Mouse (Mus musculus): ENCODE measurements around the gene Cpt1b. TPM values are rescaled to one million over a fixed set of nuclear protein-coding genes. Genes with fewer than 3 reads are reported as not detected.

The Cpt1b gene
- total and polyA plus RNA-seq, 3 experiments, result 0.88 to 7.7 (median 2.1) TPM

DNA sequence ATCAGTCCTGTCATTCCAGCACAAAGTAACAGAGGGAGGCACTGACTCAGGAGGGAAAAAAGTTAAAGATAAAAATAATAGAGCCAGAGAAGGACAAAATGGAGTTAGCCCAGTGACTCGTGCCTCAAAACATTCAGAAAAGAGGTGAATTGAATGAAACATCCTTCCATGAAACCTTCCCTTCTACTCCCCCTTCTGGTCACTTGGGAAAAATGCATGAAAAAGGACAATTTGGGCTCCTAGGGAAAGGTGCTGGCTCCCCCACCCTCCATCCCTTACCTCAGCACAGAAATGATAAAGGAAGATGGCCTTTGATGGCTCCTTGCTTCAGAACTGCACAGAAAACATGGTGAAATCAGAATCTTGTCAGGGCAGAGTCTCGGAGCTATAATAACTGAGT lies 42.9 kb upstream of the Cpt1b start:
- TF ChIP-seq CTCF (IDR thresholded peaks at IDR 0.05; ENCODE audit: low read depth, low read length), result 0 out of 2 replicates have a peak, but pooled peaks have one; percentile 11
- TF ChIP-seq GATA1 (IDR thresholded peaks at IDR 0.05; ENCODE audit: borderline replicate concordance, low read length), result no peak
- no peak for DNase-seq (ENCODE audit: low spot score)
- no peaks in the 10 kb centered on the region for H3K4me1 ChIP-seq (ENCODE audit: insufficient read depth, low read depth, low read length)
- no peak for ATAC-seq (ENCODE audit: extremely low read depth, insufficient number of reproducible peaks, low FRiP score, poor library complexity, severe bottlenecking)
- no peak overlapping the region for H3K4me3 ChIP-seq (ENCODE audit: low read depth, low read length)
- 0 out of 2 replicates have a peak, but pooled peaks cover 2% of the 10 kb centered on the region for H3K27me3 ChIP-seq (ENCODE audit: insufficient read depth, low read length)
- no peaks in the 10 kb centered on the region for H3K9me3 ChIP-seq (replicated peaks)
- H3K36me3 ChIP-seq (replicated peaks), result peaks cover 11% of the 10 kb centered on the region

DNA sequence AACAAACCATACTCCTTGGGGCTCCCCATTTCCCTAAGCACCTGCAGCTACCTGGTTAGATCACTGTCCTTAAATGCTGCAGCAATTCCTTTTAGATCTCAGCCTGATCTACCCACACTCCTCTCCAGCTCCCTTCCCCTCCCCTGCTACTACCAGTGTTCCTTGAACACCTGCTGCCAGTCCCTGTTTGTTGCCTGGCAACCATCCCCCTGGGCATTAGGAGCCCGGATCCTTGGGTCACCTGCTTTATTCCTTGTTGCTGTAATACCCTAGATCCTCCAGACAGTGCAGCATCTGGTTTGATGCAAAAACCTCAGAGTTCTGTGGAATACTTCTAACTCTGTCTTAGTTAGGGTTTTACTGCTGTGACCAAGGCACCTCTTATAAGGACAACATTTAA lies 39.4 kb upstream of the Cpt1b start:
- H3K4me1 ChIP-seq (ENCODE audit: insufficient read depth, low read depth, low read length), result no peaks in the 10 kb centered on the region
- no peak overlapping the region for H3K4me3 ChIP-seq (ENCODE audit: low read depth, low read length)
- peaks cover 5% of the 10 kb centered on the region; the same call in 1 of the 2 replicates for H3K27me3 ChIP-seq (ENCODE audit: insufficient read depth, low read length)
- no peak for ATAC-seq (ENCODE audit: extremely low read depth, insufficient number of reproducible peaks, low FRiP score, poor library complexity, severe bottlenecking)
- no peaks in the 10 kb centered on the region for H3K9me3 ChIP-seq (replicated peaks)
- TF ChIP-seq CTCF (IDR thresholded peaks at IDR 0.05; ENCODE audit: low read depth, low read length) (no peak), TAL1 (conservative IDR thresholded peaks at IDR 0.05; ENCODE audit: low read depth, low read length) (no peak), GATA1 (IDR thresholded peaks at IDR 0.05; ENCODE audit: borderline replicate concordance, low read length) (no peak), POLR2AphosphoS5 (IDR thresholded peaks at IDR 0.05; ENCODE audit: insufficient replicate concordance, low read depth, low read length) (no peak), GATA2 (IDR thresholded peaks at IDR 0.05; ENCODE audit: borderline replicate concordance, low read depth, low read length) (no peak)
- DNase-seq (ENCODE audit: low spot score), result no peak
- no peaks in the 10 kb centered on the region for H3K36me3 ChIP-seq (replicated peaks)

DNA sequence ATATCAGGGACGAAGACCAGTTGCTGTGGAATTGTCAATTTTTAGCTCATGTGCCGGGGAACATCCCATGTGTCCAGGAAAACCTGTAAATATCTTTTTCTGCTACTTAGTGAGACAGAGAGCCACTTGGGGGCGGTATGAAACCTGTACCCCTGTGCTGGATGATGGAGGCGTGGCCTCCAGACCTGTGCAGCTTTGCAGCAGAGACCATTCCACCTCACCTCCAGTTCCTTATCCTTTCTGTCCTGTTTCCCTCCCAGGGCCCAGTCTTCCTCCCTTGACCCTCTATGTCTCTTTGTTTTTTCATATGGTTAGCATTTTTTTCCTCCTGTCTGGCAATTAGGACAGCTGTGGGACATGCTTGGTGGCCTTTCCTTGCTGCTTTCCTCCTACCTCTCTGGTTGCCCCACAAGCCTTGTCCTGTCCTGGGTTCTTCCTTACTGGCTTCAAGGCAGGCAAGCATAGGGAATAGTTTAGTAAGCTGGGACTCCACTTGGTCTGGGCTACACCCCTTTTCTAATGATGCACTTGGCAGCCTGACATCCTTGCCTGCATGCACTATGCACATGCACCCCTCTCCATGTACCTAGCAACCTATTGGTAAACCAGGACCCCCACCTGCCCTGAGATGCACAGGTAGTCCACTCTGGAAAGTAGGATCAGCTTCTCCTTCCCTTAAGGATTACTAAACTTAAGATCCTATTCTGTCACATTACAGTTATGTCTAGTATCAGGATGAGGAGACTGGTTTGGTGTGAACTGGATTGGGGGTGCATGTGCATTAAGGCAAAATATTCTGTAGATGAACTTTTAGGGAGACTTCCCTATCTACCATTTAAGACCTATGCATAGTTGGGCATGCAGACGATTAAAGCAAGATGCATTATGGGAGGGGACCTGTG lies 37.9 kb upstream of the Cpt1b start:
- Histone ChIP-seq H3K4me1 (ENCODE audit: insufficient read depth, low read depth, low read length) (no peaks in the 10 kb centered on the region), H3K4me3 (ENCODE audit: low read depth, low read length) (no peak overlapping the region), H3K9me3 (replicated peaks) (no peaks in the 10 kb centered on the region), H3K36me3 (replicated peaks) (no peaks in the 10 kb centered on the region), H3K27me3 (ENCODE audit: insufficient read depth, low read length) (peaks cover 10% of the 10 kb centered on the region; the same call in 1 of the 2 replicates)
- TF ChIP-seq GATA2 (IDR thresholded peaks at IDR 0.05; ENCODE audit: borderline replicate concordance, low read depth, low read length), result no peak
- TF ChIP-seq TAL1 (conservative IDR thresholded peaks at IDR 0.05; ENCODE audit: low read depth, low read length), result no peak
- TF ChIP-seq CTCF (IDR thresholded peaks at IDR 0.05; ENCODE audit: low read depth, low read length), result no peak
- no peak for TF ChIP-seq POLR2AphosphoS5 (IDR thresholded peaks at IDR 0.05; ENCODE audit: insufficient replicate concordance, low read depth, low read length)
- ATAC-seq (ENCODE audit: extremely low read depth, insufficient number of reproducible peaks, low FRiP score, poor library complexity, severe bottlenecking) (no peak), DNase-seq (ENCODE audit: low spot score) (no peak)

DNA sequence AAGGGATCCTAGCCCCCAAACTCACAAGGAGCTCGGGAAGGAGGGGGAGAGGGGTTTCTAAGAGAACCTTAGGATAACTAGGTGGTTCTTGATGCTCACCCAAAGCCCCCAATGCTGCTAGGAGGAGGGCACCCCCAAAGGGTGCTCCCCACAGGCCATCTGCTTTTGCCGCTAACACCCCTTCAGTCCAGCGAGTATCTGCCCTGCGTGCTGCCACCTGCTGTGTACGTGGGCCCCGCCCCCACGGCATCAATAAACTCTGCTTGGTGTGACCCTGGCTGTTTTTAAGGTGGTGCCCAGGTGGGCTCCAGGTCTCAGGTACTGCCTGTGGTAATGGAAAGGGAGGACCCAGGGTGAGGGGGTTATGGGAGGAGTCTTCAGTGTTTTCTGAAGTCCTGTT lies 36.5 kb upstream of the Cpt1b start:
- no peak for DNase-seq (ENCODE audit: low spot score)
- ATAC-seq (ENCODE audit: extremely low read depth, insufficient number of reproducible peaks, low FRiP score, poor library complexity, severe bottlenecking), result no peak
- peaks cover 13% of the 10 kb centered on the region; the same call in 1 of the 2 replicates for H3K27me3 ChIP-seq (ENCODE audit: insufficient read depth, low read length)

DNA sequence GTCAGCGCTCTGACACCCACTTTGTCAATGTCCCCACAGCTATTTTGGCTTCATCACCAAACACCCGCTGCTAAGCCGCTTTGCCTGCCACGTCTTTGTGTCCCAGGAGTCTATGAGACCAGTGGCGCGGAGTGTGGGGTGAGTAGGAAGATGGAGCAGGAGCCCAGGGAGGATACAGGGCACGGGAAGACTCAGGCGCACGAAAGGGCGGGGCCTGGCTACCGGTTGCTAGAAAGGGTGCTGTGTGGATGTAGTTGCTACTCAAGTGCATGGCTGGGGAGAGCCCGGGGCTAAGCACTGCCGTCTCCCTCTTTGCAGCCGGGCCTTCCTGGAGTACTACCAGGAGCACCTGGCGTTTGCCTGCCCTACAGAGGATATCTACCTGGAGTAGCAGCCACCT lies 35.7 kb upstream of the Cpt1b start:
- DNase-seq (ENCODE audit: low spot score) (no peak), ATAC-seq (ENCODE audit: extremely low read depth, insufficient number of reproducible peaks, low FRiP score, poor library complexity, severe bottlenecking) (no peak)
- H3K4me3 ChIP-seq (ENCODE audit: low read depth, low read length), result no peak overlapping the region
- peaks cover 13% of the 10 kb centered on the region; the same call in 1 of the 2 replicates for H3K27me3 ChIP-seq (ENCODE audit: insufficient read depth, low read length)
- no peaks in the 10 kb centered on the region for H3K36me3 ChIP-seq (replicated peaks)
- H3K4me1 ChIP-seq (ENCODE audit: insufficient read depth, low read depth, low read length), result no peaks in the 10 kb centered on the region
- TF ChIP-seq TAL1 (conservative IDR thresholded peaks at IDR 0.05; ENCODE audit: low read depth, low read length) (no peak), CTCF (IDR thresholded peaks at IDR 0.05; ENCODE audit: low read depth, low read length) (no peak), GATA2 (IDR thresholded peaks at IDR 0.05; ENCODE audit: borderline replicate concordance, low read depth, low read length) (no peak), GATA1 (IDR thresholded peaks at IDR 0.05; ENCODE audit: borderline replicate concordance, low read length) (no peak), POLR2AphosphoS5 (IDR thresholded peaks at IDR 0.05; ENCODE audit: insufficient replicate concordance, low read depth, low read length) (no peak)
- H3K9me3 ChIP-seq (replicated peaks), result no peaks in the 10 kb centered on the region

More for the DNA sequence above, 36.5 kb upstream of the Cpt1b start:
- H3K4me1 ChIP-seq (ENCODE audit: insufficient read depth, low read depth, low read length), result no peaks in the 10 kb centered on the region
- no peaks in the 10 kb centered on the region for H3K9me3 ChIP-seq (replicated peaks)
- TF ChIP-seq CTCF (IDR thresholded peaks at IDR 0.05; ENCODE audit: low read depth, low read length), result no peak
- no peak for TF ChIP-seq GATA2 (IDR thresholded peaks at IDR 0.05; ENCODE audit: borderline replicate concordance, low read depth, low read length)
- H3K36me3 ChIP-seq (replicated peaks), result no peaks in the 10 kb centered on the region
- no peak overlapping the region for H3K4me3 ChIP-seq (ENCODE audit: low read depth, low read length)

DNA sequence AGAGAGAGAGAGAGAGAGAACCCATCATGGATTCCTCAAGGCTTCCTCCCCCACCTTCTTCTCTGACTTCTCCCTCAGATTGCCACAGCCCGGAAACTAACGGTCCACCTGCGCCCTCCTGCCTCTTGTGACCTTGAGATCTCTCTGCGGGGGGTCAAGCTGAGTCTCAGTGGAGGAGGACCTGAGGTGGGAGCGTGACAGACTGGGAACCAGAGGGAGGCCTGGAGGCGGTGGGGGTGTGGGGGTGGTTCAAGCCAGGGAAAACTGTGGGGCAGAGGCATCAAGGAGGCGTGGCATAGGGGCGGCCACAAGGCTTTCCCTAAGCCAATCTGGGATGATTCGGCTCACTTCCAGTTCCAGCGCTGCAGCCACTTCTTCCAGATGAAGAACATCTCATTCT lies 34.6 kb upstream of the Cpt1b start:
- TF ChIP-seq TAL1 (conservative IDR thresholded peaks at IDR 0.05; ENCODE audit: low read depth, low read length) (no peak), CTCF (IDR thresholded peaks at IDR 0.05; ENCODE audit: low read depth, low read length) (no peak), GATA2 (IDR thresholded peaks at IDR 0.05; ENCODE audit: borderline replicate concordance, low read depth, low read length) (no peak), GATA1 (IDR thresholded peaks at IDR 0.05; ENCODE audit: borderline replicate concordance, low read length) (no peak), POLR2AphosphoS5 (IDR thresholded peaks at IDR 0.05; ENCODE audit: insufficient replicate concordance, low read depth, low read length) (no peak)
- H3K4me3 ChIP-seq (ENCODE audit: low read depth, low read length), result no peak overlapping the region
- ATAC-seq (ENCODE audit: extremely low read depth, insufficient number of reproducible peaks, low FRiP score, poor library complexity, severe bottlenecking), result no peak
- DNase-seq (ENCODE audit: low spot score), result no peak
- H3K27me3 ChIP-seq (ENCODE audit: insufficient read depth, low read length), result peaks cover 13% of the 10 kb centered on the region; the same call in 1 of the 2 replicates
- no peaks in the 10 kb centered on the region for H3K9me3 ChIP-seq (replicated peaks)
- H3K36me3 ChIP-seq (replicated peaks), result no peaks in the 10 kb centered on the region
- no peaks in the 10 kb centered on the region for H3K4me1 ChIP-seq (ENCODE audit: insufficient read depth, low read depth, low read length)
